Mouse (Mus musculus) Patski (cell line): Measurements from ENCODE around the gene Lmtk2. TPM values are rescaled to one million over a fixed set of nuclear protein-coding genes. Genes with fewer than 3 reads are reported as not detected.

Experiments used
- ATAC-seq: fragments of 100-300 bp; one replicate; pipeline ENCODE4 v1.8.0; 2021
- CTCF ChIA-PET: fragments of 350-600 bp; sonication (Branson Sonifier 250); formaldehyde crosslinking; loops from one replicate; lab custom pipeline; 2022; ENCODE audit warnings: inconsistent platforms; lab: Charles Lee
- POLR2A ChIA-PET: fragments of 350-600 bp; sonication (Branson Sonifier 250); formaldehyde crosslinking; loops from one replicate; lab custom pipeline; 2022; ENCODE audit warnings: antibody characterized with exemption, inconsistent platforms; lab: Charles Lee
- DNase-seq: peaks from one replicate; pipeline ENCODE4 v3.0.0-alpha.2; 2011; ENCODE audit warnings: low read depth, low spot score
- H3K27me3 ChIP-seq: fragments of 371-371 bp; one replicate; pipeline ENCODE4 v1.5.1; 2021
- CTCF ChIP-seq: fragments of 100-300 bp; IDR thresholded peaks from one replicate; pipeline ENCODE4 v1.5.1; 2021
- in situ Hi-C: fragments of 300-500 bp; cut with MboI; formaldehyde crosslinking; loops from 3 replicates; pipeline ENCODE4 v1.11.1; 2018; ENCODE audit warnings: low pct_unique_long_range_greater_than_20kb, mixed read lengths
- polyA plus RNA-seq: library from polyadenylated mRNA; unstranded; gene quantifications from one replicate; pipeline ENCODE4 v1.2.3, GENCODE M21; 2021

Gene Lmtk2
- polyA plus RNA-seq, 1 experiment from 2014 or later = 19.7 TPM

GRCm38 (mm10) chr5:144223503-144223862 lies 123.2 kb downstream of the Lmtk2 start, which contains the start of gene Tecpr1:
TSS of gene Tecpr1 (minus strand) at chr5:144223615.
- in situ Hi-C loops = no loop called here
- peak; percentile 93 for ATAC-seq
- DNase-seq = peak; percentile 64
- ChIA-PET CTCF (no interaction called here), POLR2A (no interaction called here)
- H3K27me3 ChIP-seq = no peaks in the 10 kb centered on the region
- TF ChIP-seq CTCF = no peak

- DNase-seq = no peak
- no peak for TF ChIP-seq CTCF
- ATAC-seq = no peak
- in situ Hi-C loops = no loop called here
- H3K27me3 ChIP-seq = no peaks in the 10 kb centered on the region
- POLR2A ChIA-PET = no interaction called here
- CTCF ChIA-PET = no interaction called here
These were observed 123.9 kb downstream of the Lmtk2 start for GRCm38 (mm10) chr5:144223899-144224816.

- DNase-seq = no peak
- ATAC-seq = no peak
- ChIA-PET CTCF (no interaction called here), POLR2A (no interaction called here)
- in situ Hi-C loops = no loop called here
- TF ChIP-seq CTCF = no peak
- no peaks in the 10 kb centered on the region for H3K27me3 ChIP-seq
These were observed 126.0 kb downstream of the Lmtk2 start for GRCm38 (mm10) chr5:144226220-144226619.

DNA sequence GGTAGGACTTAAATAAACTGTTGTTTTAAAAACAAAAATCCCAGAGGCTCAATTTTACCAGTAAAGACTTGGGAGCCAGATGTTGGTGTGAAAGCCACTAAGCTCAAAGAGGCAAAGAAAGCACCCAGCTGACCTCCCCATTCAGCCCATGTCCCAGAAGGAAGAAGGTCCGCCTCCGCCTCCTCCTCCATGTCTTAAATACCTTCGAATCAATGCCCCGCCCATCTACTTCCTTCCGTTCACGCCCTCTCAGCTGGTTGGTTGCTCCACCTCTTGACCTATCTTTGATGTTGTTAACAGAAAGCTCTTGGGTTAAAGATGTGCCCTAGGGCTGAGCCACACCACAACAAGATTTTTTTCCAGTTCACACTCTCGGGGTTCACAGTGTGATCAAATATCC lies 130.0 kb downstream of the Lmtk2 start:
- DNase-seq (no peak), ATAC-seq (no peak)
- POLR2A ChIA-PET = no interaction called here
- CTCF ChIA-PET = interaction anchor here (1.0 kb wide), 1 partner anchor 14 kb away, joined by 3 read pairs; the partner anchor contains the start of gene Bri3
- TF ChIP-seq CTCF = no peak
- in situ Hi-C loops = no loop called here
- no peaks in the 10 kb centered on the region for H3K27me3 ChIP-seq

- no peaks in the 10 kb centered on the region for H3K27me3 ChIP-seq
- CTCF ChIA-PET = no interaction called here
- no peak for TF ChIP-seq CTCF
- ATAC-seq = no peak
- POLR2A ChIA-PET = no interaction called here
- DNase-seq = no peak
- in situ Hi-C loops = no loop called here
These were observed 131.2 kb downstream of the Lmtk2 start for GRCm38 (mm10) chr5:144231410-144231809.

DNA sequence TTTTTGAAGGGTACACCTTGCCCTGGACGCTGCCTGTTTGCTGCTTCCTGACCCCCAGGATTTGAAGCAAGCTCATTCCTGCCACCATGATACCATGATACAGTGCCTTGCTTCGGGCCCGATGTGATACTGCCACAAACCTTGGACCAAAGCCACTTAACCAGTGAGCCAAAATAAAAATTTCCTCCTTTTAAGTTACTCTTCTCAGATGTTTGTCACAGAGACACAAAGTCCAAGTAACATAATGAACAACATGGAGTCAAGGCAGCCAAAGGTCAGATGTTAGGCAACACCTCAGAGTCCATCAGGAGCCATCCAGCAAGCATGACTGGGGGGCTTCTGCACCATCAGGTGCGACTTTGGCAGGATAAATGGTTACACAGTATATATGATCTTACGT lies 132.3 kb downstream of the Lmtk2 start:
- ATAC-seq (no peak), DNase-seq (no peak)
- ChIA-PET CTCF (no interaction called here), POLR2A (no interaction called here)
- no peaks in the 10 kb centered on the region for H3K27me3 ChIP-seq
- in situ Hi-C loops = no loop called here
- TF ChIP-seq CTCF = no peak

GRCm38 (mm10) chr5:144234222-144234621 lies 134.0 kb downstream of the Lmtk2 start:
- ATAC-seq (no peak), DNase-seq (no peak)
- POLR2A ChIA-PET = no interaction called here
- CTCF ChIA-PET = interaction anchor here (1.5 kb wide), 1 partner anchor 16 kb away, joined by 4 read pairs; no protein-coding TSS in a partner anchor
- TF ChIP-seq CTCF = no peak
- H3K27me3 ChIP-seq = no peaks in the 10 kb centered on the region
- in situ Hi-C loops = no loop called here

DNA sequence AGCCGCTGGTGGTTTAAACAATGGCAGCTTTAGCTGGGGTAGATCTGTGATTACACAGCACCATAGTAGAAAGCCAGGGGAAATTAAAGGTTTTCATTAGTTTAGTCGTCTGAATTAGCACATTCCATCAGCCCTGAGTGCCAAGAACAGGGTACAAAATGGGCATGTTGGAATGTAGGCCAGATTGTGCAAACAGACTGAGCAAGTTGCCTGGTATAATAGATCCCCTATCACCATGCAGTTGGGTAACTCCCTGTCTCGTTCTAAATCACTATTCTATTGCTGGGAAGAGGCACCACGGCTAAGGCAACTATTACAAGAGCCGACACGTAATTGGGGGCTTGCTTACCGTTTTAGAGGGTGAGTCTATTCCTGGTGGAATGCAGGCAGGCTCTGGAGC lies 134.5 kb downstream of the Lmtk2 start:
- in situ Hi-C loops = no loop called here
- no peaks in the 10 kb centered on the region for H3K27me3 ChIP-seq
- POLR2A ChIA-PET = no interaction called here
- CTCF ChIA-PET = interaction anchor here (1.4 kb wide), 1 partner anchor 27 kb away, joined by 4 read pairs; no protein-coding TSS in a partner anchor
- ATAC-seq (no peak), DNase-seq (no peak)
- TF ChIP-seq CTCF = no peak

Other genes starting within 250 kb of the Lmtk2 start
- gene Ankrd61, start 202.8 kb upstream of the Lmtk2 start, polyA plus RNA-seq = 0.85 TPM
- 53.8 TPM for gene Aimp2, start 190.6 kb upstream of the Lmtk2 start, polyA plus RNA-seq
- gene Pms2, start 190.5 kb upstream of the Lmtk2 start, polyA plus RNA-seq = 13.1 TPM
- gene Gm42421, start 172.3 kb upstream of the Lmtk2 start, polyA plus RNA-seq = 0.47 TPM
- gene Rsph10b, start 167.4 kb upstream of the Lmtk2 start, polyA plus RNA-seq = 0.14 TPM
- gene Ccz1, start 85.6 kb upstream of the Lmtk2 start, polyA plus RNA-seq = 103 TPM
- not detected for gene Ocm, start 73.8 kb upstream of the Lmtk2 start, polyA plus RNA-seq
- gene Bhlha15, start 89.8 kb downstream of the Lmtk2 start, polyA plus RNA-seq = 0.03 TPM
- 32.8 TPM for gene Tecpr1, start 123.2 kb downstream of the Lmtk2 start, polyA plus RNA-seq
- 136 TPM for gene Bri3, start 144.0 kb downstream of the Lmtk2 start, polyA plus RNA-seq